Mouse (Mus musculus) neural tube, embryonic 15.5 days (tissue): ENCODE measurements around the gene Madd. TPM values are rescaled to one million over a fixed set of nuclear protein-coding genes. Genes with fewer than 3 reads are reported as not detected.

Experiments
- ATAC-seq: fragments of 200-750 bp; cut with Nextera tagmentation; 2 replicates; pipeline ENCODE4 v1.8.0; 2017; ENCODE audit warnings: mild to moderate bottlenecking, moderate TSS enrichment, moderate library complexity; ENCODE audit not compliant: low FRiP score
- H3K27ac ChIP-seq: fragments of 300-500 bp; sonication (generic); replicated peaks from 2 replicates; pipeline ENCODE4 v1.5.1; 2015; ENCODE audit warnings: mild to moderate bottlenecking, inconsistent platforms
- H3K27me3 ChIP-seq: fragments of 300-500 bp; sonication (generic); replicated peaks from 2 replicates; pipeline ENCODE4 v1.6.1; 2015; ENCODE audit warnings: inconsistent platforms
- H3K36me3 ChIP-seq: fragments of 300-500 bp; sonication (generic); 2 replicates; pipeline ENCODE4 v1.6.1; 2015; ENCODE audit warnings: inconsistent platforms
- H3K4me1 ChIP-seq: fragments of 300-500 bp; sonication (generic); 2 replicates; pipeline ENCODE4 v1.6.1; 2015; ENCODE audit warnings: inconsistent platforms
- H3K4me2 ChIP-seq: fragments of 300-500 bp; sonication (generic); 2 replicates; pipeline ENCODE4 v1.6.1; 2015; ENCODE audit warnings: inconsistent platforms, mild to moderate bottlenecking, moderate library complexity
- H3K4me3 ChIP-seq: fragments of 300-500 bp; sonication (generic); replicated peaks from 2 replicates; pipeline ENCODE4 v1.5.1; 2015; ENCODE audit warnings: mild to moderate bottlenecking, inconsistent platforms
- H3K9ac ChIP-seq: fragments of 300-500 bp; sonication (generic); replicated peaks from 2 replicates; pipeline ENCODE4 v1.6.1; 2015; ENCODE audit warnings: mild to moderate bottlenecking, inconsistent platforms
- H3K9me3 ChIP-seq: fragments of 300-500 bp; sonication (generic); replicated peaks from 2 replicates; pipeline ENCODE4 v1.6.1; 2016; ENCODE audit warnings: inconsistent platforms
- WGBS: fragments of 180-500 bp; shearing (Covaris S2); methylation state at CpG from one replicate; pipeline ENCODE4 v1.1.7; 2015; ENCODE audit warnings: mixed read lengths; 5-methylcytosine and 5-hydroxymethylcytosine counted together
- polyA plus RNA-seq: library from polyadenylated mRNA; unstranded; fragments of >200 nt; fragmentation: Nextera tagmentation; extraction: Ambion mirVana; gene quantifications from 2 replicates; pipeline ENCODE4 v1.2.1, GENCODE M21; 2015

Madd gene
- polyA plus RNA-seq, 1 experiment from 2014 or later: 54.5 TPM

- H3K9me3 ChIP-seq: no peaks in the 10 kb centered on the region
- 83% methylated on average over 9 of the region's 9 CpGs for WGBS
- no peak overlapping the region for H3K4me3 ChIP-seq
- H3K36me3 ChIP-seq: no peaks in the 10 kb centered on the region
- no peak overlapping the region for H3K4me2 ChIP-seq
- no peaks in the 10 kb centered on the region for H3K4me1 ChIP-seq
- no peak overlapping the region for H3K9ac ChIP-seq
- H3K27ac ChIP-seq: no peak overlapping the region
- H3K27me3 ChIP-seq: no peaks in the 10 kb centered on the region
- ATAC-seq: no peak
Observed at GRCm38 (mm10) chr2:91088987-91089386, 94.7 kb downstream of the Madd start.

DNA sequence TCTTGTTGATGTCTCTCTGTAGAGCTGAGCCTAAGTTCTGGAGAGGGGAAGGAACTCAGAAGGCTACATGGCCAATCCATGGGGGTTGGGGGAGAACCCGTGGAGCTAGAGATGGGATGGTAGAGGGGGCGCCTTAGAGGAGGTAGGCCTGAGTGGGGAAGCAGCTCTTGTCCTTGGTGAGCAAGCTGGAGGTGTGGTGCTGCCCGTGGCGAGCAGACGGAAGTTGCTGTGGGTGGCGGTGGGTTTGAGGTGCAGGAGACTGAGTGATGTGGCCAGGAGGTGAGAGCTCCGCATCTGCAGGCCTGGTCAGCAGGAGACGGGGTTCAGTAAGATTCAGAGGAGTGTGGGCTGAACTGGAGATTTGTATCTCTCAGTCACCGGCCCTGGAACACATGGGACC, 96.2 kb downstream of the Madd start:
- H3K9me3 ChIP-seq: no peaks in the 10 kb centered on the region

More for the DNA sequence above, 96.2 kb downstream of the Madd start:
- H3K27ac ChIP-seq: no peak overlapping the region
- no peak overlapping the region for H3K4me2 ChIP-seq
- no peak overlapping the region for H3K4me3 ChIP-seq
- no peak overlapping the region for H3K9ac ChIP-seq
- no peaks in the 10 kb centered on the region for H3K36me3 ChIP-seq
- H3K4me1 ChIP-seq: no peaks in the 10 kb centered on the region
- H3K27me3 ChIP-seq: no peaks in the 10 kb centered on the region
- no peak for ATAC-seq
- 93% methylated on average over 9 of the region's 9 CpGs for WGBS

Other genes with a start within 250 kb of the Madd start
- 86.6 and 89.5 TPM in 2 replicates for gene Celf1, start 243.5 kb downstream of the Madd start, polyA plus RNA-seq
- 2.7 TPM in 2 replicates for gene Rapsn, start 148.2 kb downstream of the Madd start, polyA plus RNA-seq
- gene Psmc3, start 129.8 kb downstream of the Madd start, polyA plus RNA-seq: 234 and 240 TPM in 2 replicates
- gene Slc39a13, start 113.4 kb downstream of the Madd start, polyA plus RNA-seq: 35.5 and 43.2 TPM in 2 replicates
- 3.6 and 6.7 TPM in 2 replicates for gene Spi1, start 101.4 kb downstream of the Madd start, polyA plus RNA-seq
- 0.33 TPM in 1 of 2 replicates, not detected in the other for gene Mybpc3, start 65.7 kb downstream of the Madd start, polyA plus RNA-seq
- 2.4 and 3.1 TPM in 2 replicates for gene Nr1h3, start 19.0 kb upstream of the Madd start, polyA plus RNA-seq
- 35.1 and 36.6 TPM in 2 replicates for gene Acp2, start 19.0 kb upstream of the Madd start, polyA plus RNA-seq
- gene Ddb2, start 53.1 kb upstream of the Madd start, polyA plus RNA-seq: 17.5 and 20.2 TPM in 2 replicates
- gene Pacsin3, start 72.1 kb upstream of the Madd start, polyA plus RNA-seq: 20.0 and 21.8 TPM in 2 replicates
- gene Arfgap2, start 81.1 kb upstream of the Madd start, polyA plus RNA-seq: 62.0 and 68.9 TPM in 2 replicates